ENCODE assay signal across 7 mouse cellular contexts in the genomic region with DNA sequence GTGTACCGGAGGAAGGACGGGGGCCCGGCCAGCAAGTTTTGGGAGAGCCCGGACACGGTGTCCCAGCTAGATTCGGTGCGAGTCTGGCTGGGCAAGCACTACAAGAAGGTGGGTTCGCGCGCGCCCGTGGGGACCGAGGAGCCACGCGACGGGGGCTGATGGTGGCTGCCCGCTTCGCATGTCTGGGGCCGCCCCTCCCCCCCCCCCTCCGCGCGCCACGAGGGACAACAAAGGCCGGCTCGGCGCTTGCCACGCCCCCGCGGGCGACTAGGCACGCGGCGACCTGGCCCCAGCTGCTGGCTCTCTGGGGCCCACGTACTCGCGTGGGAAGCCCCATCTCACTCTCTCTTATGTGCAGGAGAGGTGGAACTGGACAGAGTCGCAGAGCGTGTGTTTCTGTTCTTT. TPM values are rescaled to one million over a fixed set of nuclear protein-coding genes. Genes with fewer than 3 reads are reported as not detected.
DNase-seq lines count a peak whose midpoint lies in the region; ATAC-seq and TF ChIP-seq lines count a peak whose summit lies in the region.

No protein-coding gene starts in this region.

- H3K4me3 ChIP-seq in forebrain, embryonic 14.5 days (ENCODE audit: low read depth, low read length) = peak overlapping the region; percentile 91
- peak overlapping the region; percentile 92 for H3K4me3 ChIP-seq in limb, embryonic 15.5 days
- H3K4me3 ChIP-seq in myocyte = peak overlapping the region; percentile 46

- H3K9ac ChIP-seq in forebrain, embryonic 14.5 days (ENCODE audit: low read length) = peak overlapping the region; percentile 98
- H3K9ac ChIP-seq in limb, embryonic 15.5 days = peak overlapping the region; percentile 97

- no peaks in the 10 kb centered on the region for H3K27me3 ChIP-seq in forebrain, embryonic 14.5 days (replicated peaks; ENCODE audit: control insufficient read depth, insufficient read depth, low read length)
- H3K27me3 ChIP-seq in limb, embryonic 15.5 days = no peaks in the 10 kb centered on the region
- no peaks in the 10 kb centered on the region for H3K27me3 ChIP-seq in myocyte (ENCODE audit: control insufficient read depth, insufficient read depth, insufficient read length)

- H3K27ac ChIP-seq in forebrain, embryonic 14.5 days (ENCODE audit: low read depth, low read length) = peak overlapping the region; percentile 93
- peak overlapping the region; percentile 96 for H3K27ac ChIP-seq in limb, embryonic 15.5 days

- H3ac ChIP-seq in myocyte (ENCODE audit: control insufficient read depth, insufficient read length) = peak overlapping the region; percentile 72

- peaks cover 26% of the 10 kb centered on the region for H3K36me3 ChIP-seq in forebrain, embryonic 14.5 days (ENCODE audit: control insufficient read depth, insufficient read depth, low read length)
- peaks cover 31% of the 10 kb centered on the region for H3K36me3 ChIP-seq in limb, embryonic 15.5 days
- H3K36me3 ChIP-seq in myocyte (ENCODE audit: control insufficient read depth, insufficient read depth) = no peaks in the 10 kb centered on the region

- H3K4me2 ChIP-seq in forebrain, embryonic 14.5 days (ENCODE audit: low read length) = peak overlapping the region; percentile 50
- peak overlapping the region; percentile 53 for H3K4me2 ChIP-seq in limb, embryonic 15.5 days
- H3K4me2 ChIP-seq in myocyte (ENCODE audit: low read depth) = peak overlapping the region; percentile 69

- TF ChIP-seq POLR2A in myocyte (IDR thresholded peaks at IDR 0.05; ENCODE audit: insufficient read length, low read depth) = no peak

- H3K9me3 ChIP-seq in forebrain, embryonic 14.5 days (replicated peaks; ENCODE audit: control insufficient read depth, low read length) = no peaks in the 10 kb centered on the region
- H3K9me3 ChIP-seq in limb, embryonic 15.5 days = no peaks in the 10 kb centered on the region

- peak; percentile 33 for ATAC-seq in activated CD4-positive, CD25-positive, alpha-beta regulatory T cell, adult 4 months
- ATAC-seq in forebrain, embryonic 14.5 days = peak; percentile 70
- peak; percentile 67 for ATAC-seq in limb, embryonic 15.5 days (ENCODE audit: insufficient number of reproducible peaks, low FRiP score, low TSS enrichment, low read depth)

- 0% methylated on average over 28 of the region's 38 CpGs for WGBS in forebrain, embryonic 14.5 days
- under 1% methylated on average over 31 of the region's 38 CpGs for WGBS in limb, embryonic 15.5 days

- peaks cover 20% of the 10 kb centered on the region for H3K4me1 ChIP-seq in forebrain, embryonic 14.5 days (ENCODE audit: control insufficient read depth, insufficient read depth, low read length)
- peaks cover 15% of the 10 kb centered on the region for H3K4me1 ChIP-seq in limb, embryonic 15.5 days

- DNase-seq in right cerebral cortex, adult 18-20 months = peak; percentile 41
- no peak for DNase-seq in right cerebral cortex, postnatal 36 days (ENCODE audit: low spot score in 2 of 2)
- peak; percentile 57 for DNase-seq in forebrain, embryonic 14.5 days (ENCODE audit: low spot score)
- DNase-seq in urinary bladder, adult 2 months (ENCODE audit: low spot score) = no peak

- peaks cover 50% of the 10 kb centered on the region for H3K79me2 ChIP-seq in myocyte (ENCODE audit: control insufficient read depth, insufficient read depth)

TF ChIP-seq in myocyte, 11 proteins besides CTCF, POLR2A, EP300 and RAD21:
- TF ChIP-seq REST (IDR thresholded peaks at IDR 0.05; ENCODE audit: insufficient read depth, insufficient read length) (no peak), MYOD1 (IDR thresholded peaks at IDR 0.05; ENCODE audit: control insufficient read depth in 1 of 3, insufficient read length in 2 of 3, low read depth in 2 of 3) (peak in 1 of 3 experiments; percentile 36), POLR2AphosphoS2 (IDR thresholded peaks at IDR 0.05; ENCODE audit: insufficient read length, low read depth) (no peak)

RNA-seq across cellular contexts. Expression of gene Dhx30, which starts 14.6 kb away (rescaled TPM):
- 10 to 100 TPM; 74.5 to 77.7 TPM for polyA plus RNA-seq in activated CD4-positive, CD25-positive, alpha-beta regulatory T cell, adult 4 months (2017; shearing (Covaris generic))
- polyA plus RNA-seq in forebrain, embryonic 14.5 days (2014; fragmentation: Nextera tagmentation; extraction: Ambion mirVana) = 163 and 189 TPM in 2 replicates
- polyA plus RNA-seq in limb, embryonic 15.5 days (2015; fragmentation: Nextera tagmentation; extraction: Ambion mirVana) = 113 and 117 TPM in 2 replicates
- polyA plus RNA-seq in myocyte (2012; fragmentation: generic; extraction: Trizol) = 79.1 TPM
- 66.5 and 68.6 TPM in 2 replicates for polyA plus RNA-seq in urinary bladder, adult 2 months (2012; rRNA removed)

RNA-seq across cellular contexts. Expression of gene Smarcc1, which starts 14.7 kb away (rescaled TPM):
- 10 to 100 TPM; 30.7 to 34.5 TPM for polyA plus RNA-seq in activated CD4-positive, CD25-positive, alpha-beta regulatory T cell, adult 4 months (2017; shearing (Covaris generic))
- polyA plus RNA-seq in forebrain, embryonic 14.5 days (2014; fragmentation: Nextera tagmentation; extraction: Ambion mirVana) = 120 and 149 TPM in 2 replicates
- polyA plus RNA-seq in limb, embryonic 15.5 days (2015; fragmentation: Nextera tagmentation; extraction: Ambion mirVana) = 97.6 and 115 TPM in 2 replicates
- 29.5 TPM for polyA plus RNA-seq in myocyte (2012; fragmentation: generic; extraction: Trizol)
- 18.4 and 27.3 TPM in 2 replicates for polyA plus RNA-seq in urinary bladder, adult 2 months (2012; rRNA removed)

Comparison
In these comparisons a context has a peak if more than half of its experiments do, and no peak if none do; other contexts are left out.
1. DNase-seq: peak in right cerebral cortex, adult 18-20 months (single experiment) and forebrain, embryonic 14.5 days (single experiment); none in right cerebral cortex, postnatal 36 days (0 of 2) and urinary bladder, adult 2 months (single experiment).
2. Peak in every context shown above with its lines, with median percentiles within 50 percentile points of each other: ATAC-seq, H3K4me2 ChIP-seq and H3K4me3 ChIP-seq.